Mouse (Mus musculus) skeletal muscle tissue, adult 2 months (tissue): ENCODE measurements around the gene Lama2.
"Not testable (repeated sequence)": the region's sequence is repeated elsewhere in the genome, so short reads cannot be mapped to it uniquely, and the experiment has no call there.

Source experiments
- DNase-seq: peaks from one replicate; pipeline ENCODE4 v3.0.0-alpha.2; 2012; ENCODE audit warnings: low read depth, low spot score

Lama2 gene

GRCm38 (mm10) chr10:26936056-26936455 is 683.5 kb downstream of the Lama2 start:
- DNase-seq = not testable (repeated sequence)
